Mouse (Mus musculus): ENCODE measurements at regions not wholly inside any gene's neighbourhood (a gene's known extent, or its start where the extent isn't known, plus 50 kb on each side); places are given as distances from the start of the nearest gene placed in this dataset.

DNA sequence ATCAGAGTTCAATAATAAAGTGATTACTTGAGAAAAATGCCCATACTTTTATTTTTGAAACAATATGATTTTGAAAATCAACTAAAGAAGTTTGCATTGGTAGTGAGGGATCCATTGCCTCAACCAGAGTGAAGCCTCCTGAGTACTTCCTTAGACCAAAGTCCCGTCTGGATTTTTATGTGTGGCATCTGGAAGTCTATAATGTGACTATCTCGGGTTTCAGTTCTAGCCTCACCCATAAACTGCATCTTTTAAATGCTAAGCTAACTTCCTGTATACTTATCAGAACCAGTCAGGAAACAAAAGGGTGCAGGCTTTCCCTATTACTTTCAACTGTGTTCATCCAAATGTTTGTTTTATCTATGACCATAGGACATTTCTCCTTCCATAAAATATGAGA is 178.8 kb downstream of the Spry2 start:
- no peak for DNase-seq (ENCODE audit: low spot score)

DNA sequence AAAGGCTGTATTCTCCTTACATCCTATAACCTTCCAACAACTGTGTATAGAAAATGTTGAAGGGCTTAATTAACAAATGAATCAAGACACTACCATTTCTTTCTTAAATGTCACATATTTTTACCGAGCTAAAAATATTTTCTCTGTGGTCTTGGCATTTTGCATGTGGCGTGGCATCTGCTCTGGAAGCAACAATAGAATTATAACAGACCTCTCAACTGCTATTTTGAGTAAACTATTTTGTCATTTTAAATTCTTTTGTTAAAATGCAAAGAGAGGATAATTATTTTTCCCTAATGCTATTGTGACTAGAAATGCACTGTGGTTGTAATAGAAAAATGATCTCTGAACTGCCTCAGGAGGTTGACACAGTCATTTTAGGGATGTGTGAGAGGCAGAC is 187.9 kb downstream of the Spry2 start:
- DNase-seq (ENCODE audit: low spot score) = no peak

- no peak for DNase-seq (ENCODE audit: low spot score)
These were observed 189.9 kb downstream of the Spry2 start for GRCm38 (mm10) chr14:105706756-105707155.

DNA sequence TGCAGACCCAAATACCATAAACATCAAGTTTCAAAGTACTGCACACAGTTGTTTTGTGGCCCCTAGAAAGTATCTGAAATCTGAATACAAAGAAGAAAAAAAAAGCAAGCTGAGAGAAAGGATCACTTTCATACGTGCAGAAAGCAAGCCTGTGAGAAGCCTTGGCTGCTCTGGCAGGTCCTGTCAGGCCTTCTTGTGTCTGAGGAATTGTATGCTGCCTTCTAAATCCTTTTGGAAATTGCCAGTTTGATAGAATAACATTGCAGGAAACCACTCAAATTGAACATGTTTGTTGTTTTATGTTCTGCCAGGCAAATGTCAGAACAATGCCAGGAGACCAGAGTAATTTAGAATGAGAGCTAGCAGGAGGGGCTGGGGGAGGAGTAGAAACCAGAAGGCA is 198.0 kb downstream of the Spry2 start:
- DNase-seq (ENCODE audit: low spot score) = no peak

DNA sequence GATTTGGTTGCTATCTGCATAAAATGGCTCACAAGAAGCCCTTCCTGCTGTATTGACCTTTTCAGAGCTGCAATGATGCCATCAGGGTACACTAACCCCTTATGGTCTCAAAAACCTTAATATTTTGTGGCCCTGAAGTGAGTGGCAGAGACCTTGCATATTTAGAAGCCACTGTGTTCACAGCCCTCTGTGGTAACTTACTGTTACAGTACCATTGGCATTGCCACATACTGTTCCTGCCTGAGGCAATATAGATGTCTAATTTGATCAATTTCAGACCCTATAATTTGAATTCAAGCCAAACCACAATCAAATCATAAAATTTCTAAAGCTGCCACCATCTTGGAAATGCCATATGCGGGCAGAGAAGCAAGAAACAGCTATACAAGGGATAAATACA is 198.5 kb downstream of the Spry2 start:
- no peak for DNase-seq (ENCODE audit: low spot score)

- no peak for DNase-seq (ENCODE audit: low spot score)
These were observed 199.2 kb downstream of the Spry2 start for GRCm38 (mm10) chr14:105697398-105697797.

- DNase-seq (ENCODE audit: low spot score) = no peak
These were observed 201.7 kb downstream of the Spry2 start for GRCm38 (mm10) chr14:105694969-105695368.

- no peak for DNase-seq (ENCODE audit: low spot score)
These were observed 202.9 kb downstream of the Spry2 start for GRCm38 (mm10) chr14:105693713-105694112.

DNA sequence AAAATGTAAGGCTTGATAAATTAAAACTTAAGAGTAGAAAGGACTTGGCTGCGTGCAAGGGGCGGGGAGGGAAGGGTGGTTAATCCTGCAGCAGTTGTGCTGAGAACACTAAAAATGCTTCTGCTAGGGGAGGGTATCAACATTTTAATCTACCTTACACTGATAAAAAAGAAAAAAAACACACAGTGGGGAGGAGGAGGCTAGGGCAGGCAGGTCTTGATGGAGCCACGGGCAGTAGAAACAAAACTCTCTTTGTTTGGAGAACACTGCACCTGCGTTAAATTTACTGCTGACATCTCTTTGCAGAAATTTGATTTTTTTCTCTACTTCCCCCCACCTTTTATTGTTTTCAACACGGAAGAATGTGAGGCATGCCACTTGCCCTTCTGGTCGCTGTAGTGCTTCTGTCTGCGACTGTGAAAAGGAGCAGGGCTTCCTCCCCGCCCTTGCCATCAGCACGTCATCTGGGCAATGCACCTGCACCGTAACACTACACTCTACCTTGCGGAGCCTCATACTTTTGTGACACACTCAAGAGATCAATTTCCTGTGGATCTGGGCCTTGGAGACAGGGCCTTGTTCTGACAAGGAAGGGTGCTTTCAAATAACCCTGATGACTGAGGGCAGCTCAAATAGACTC is 211.7 kb downstream of the Spry2 start:
- no peak for DNase-seq (ENCODE audit: low spot score)

- DNase-seq (ENCODE audit: low spot score) = no peak
These were observed 212.3 kb downstream of the Spry2 start for GRCm38 (mm10) chr14:105684329-105684728.

DNA sequence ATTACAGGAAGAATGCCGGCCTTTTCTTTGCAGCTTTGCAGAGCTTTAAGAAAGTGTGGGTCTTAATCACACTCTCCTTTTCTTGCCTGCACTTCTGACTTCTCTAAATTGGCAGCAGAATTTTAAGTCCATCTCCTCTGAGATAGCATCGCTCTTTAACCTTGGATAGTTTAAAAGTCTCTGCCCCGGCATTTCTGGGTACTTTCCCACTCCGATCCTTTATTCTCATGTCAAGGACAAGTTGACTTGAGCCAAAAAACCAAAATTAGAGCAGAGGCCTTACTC is 220.0 kb downstream of the Spry2 start:
- DNase-seq (ENCODE audit: low spot score) = no peak

DNA sequence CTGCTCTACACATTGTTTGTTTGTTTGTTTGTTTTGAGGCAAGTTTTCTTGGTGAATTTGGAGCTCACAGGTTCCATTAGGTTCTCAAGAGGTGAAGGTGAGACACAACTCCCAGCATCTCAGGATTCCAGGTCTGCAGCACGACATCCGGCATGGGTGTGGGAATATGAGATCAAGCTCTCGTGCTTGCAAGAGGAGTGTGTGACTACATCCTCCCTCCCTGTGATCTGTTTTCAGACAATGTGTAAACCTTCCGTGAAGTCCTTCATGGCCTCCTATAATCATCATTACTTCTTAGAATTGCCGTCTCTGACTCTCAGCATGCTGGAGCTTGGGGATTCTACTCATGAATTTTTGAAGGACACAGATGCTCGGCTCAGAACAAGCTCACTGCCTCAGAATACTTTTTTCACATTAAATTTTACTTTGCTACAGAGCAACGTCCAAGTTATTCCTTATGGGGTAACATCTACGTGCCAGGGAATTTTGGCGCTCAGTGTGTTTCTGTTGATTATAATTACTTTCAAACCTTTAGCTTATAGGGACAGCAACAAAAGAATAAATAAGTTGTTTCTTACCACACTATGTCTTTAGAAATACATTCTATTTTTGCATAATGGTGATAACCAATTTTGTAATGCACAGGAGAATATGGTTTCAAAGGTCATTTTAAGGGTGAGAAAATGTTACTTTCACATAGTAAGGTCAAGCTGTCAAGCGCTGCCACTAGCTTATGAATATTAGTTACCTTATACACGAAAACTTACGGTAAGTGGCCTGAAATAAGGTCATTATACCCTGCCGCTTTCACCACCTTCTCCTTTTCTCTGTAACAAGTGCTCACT is 220.6 kb downstream of the Spry2 start:
- no peak for DNase-seq (ENCODE audit: low spot score)

DNA sequence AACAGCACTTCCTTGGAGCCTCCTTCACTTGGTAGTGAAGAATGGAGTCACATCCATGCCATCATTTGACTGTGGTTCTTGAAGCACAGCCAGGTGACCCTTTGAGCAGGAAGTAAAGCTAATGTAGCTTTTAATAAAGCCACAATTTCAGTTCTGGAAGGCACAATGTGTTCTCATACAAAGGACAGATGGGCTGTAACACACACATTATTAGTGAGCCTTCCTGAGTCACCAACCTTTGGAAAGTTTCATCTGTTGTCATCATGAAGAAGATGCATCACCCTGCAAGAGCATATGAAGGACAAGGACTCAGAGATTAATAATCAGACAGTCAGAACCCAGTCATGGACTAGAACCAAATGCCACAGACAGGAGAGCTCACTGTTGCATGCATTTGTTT is 221.6 kb downstream of the Spry2 start:
- DNase-seq (ENCODE audit: low spot score) = no peak

- no peak for DNase-seq (ENCODE audit: low spot score)
These were observed 227.7 kb downstream of the Spry2 start for GRCm38 (mm10) chr14:105668969-105669368.

DNA sequence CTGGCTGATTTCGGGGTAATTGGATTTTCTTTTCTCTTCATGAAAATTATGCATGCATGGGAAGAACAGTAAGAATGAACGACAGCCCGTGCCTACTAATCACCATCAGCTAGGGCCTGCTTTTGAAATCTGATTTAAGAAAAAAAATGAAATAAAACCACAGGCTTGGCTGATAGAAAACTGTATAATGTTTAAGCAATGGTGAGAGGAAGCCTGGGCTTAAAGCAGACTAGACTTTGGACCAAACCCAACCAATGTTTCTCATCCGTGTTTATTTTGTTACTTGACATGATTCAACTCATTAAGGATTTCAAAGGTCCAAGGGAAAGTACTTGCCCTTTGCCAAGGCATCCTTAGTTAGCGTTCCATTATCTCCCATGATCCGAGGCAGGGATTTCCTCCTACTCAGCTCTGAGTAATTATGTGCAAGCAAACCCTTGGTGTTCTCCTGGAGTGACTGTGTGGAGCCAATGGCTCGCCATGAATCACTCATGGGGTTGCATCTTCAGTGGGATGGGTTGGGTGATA is 231.9 kb downstream of the Spry2 start:
- no peak for DNase-seq (ENCODE audit: low spot score)

- no peak for DNase-seq (ENCODE audit: low spot score)
These were observed 233.1 kb downstream of the Spry2 start for GRCm38 (mm10) chr14:105663472-105663871.

- DNase-seq (ENCODE audit: low spot score) = no peak
These were observed 233.8 kb downstream of the Spry2 start for GRCm38 (mm10) chr14:105662839-105663238.

DNA sequence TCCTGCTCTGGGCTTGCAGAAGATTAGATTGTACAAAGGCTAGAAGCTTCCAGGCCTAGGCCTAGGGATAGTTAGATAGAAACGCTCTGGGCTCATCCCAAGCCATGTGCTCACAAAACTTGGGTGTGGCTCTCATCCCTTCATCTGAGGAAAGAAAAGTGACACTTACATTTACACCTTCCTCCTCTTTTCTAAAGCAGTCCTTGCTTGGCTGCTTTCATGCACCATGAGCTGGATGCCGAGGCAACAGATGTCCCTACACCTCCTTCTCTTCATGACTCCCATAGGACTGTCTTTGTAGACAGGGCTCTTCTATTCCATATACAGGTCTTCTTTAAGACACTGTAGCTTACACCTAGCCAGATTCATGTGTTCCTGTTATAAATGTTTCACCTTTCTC is 238.3 kb downstream of the Spry2 start:
- no peak for DNase-seq (ENCODE audit: low spot score)

GRCm38 (mm10) chr14:105647166-105647565 is 249.5 kb downstream of the Spry2 start:
- DNase-seq (ENCODE audit: low spot score) = no peak

DNA sequence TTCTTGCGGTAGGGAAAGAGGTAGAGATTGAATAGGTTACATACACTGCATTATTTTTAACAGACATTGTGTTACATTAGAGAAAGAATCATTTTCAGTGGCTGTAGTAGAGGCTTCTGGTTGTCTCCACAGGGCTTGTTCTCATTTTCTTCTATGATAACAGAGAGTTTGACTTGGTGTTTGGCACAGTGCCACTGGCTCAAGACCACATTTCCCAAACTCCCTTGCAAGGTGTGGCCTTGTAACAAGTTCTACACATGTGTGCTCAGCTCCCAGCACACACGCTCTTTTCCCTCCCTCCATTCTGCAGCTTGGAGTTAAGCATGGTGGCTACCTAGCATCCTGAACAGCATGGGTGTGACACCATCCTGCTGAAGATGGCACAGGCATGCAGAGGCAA is 252.2 kb downstream of the Spry2 start:
- DNase-seq (ENCODE audit: low spot score) = no peak

- DNase-seq (ENCODE audit: low spot score) = no peak
These were observed 253.2 kb downstream of the Spry2 start for GRCm38 (mm10) chr14:105643285-105643957.

GRCm38 (mm10) chr14:105632335-105632734 is 264.3 kb downstream of the Spry2 start:
- no peak for DNase-seq (ENCODE audit: low spot score)

DNA sequence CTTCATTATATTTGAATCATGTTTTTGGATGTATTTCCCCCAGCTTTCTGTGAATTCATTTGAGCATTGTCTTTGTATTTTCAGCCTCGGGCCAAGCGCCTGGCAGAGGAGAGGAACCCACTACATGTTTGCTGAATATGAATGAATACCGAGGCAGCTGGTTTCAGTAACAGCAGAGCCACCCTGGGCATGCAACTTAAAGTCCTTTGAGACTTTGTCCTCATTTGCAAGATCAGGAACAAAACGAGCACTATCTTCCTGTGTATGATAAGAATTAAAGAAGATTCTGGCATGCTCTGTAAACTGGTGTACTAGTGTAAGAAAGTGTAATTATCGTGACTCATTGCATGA is 265.0 kb downstream of the Spry2 start:
- DNase-seq (ENCODE audit: low spot score) = no peak
